Mouse (Mus musculus) liver, embryonic 12.5 days (tissue): ENCODE data around the gene Hus1. TPM values are rescaled to one million over a fixed set of nuclear protein-coding genes. Genes with fewer than 3 reads are reported as not detected.

Experiments used
- polyA plus RNA-seq: library from polyadenylated mRNA; unstranded; fragments of >200 nt; fragmentation: Nextera tagmentation; extraction: Ambion mirVana; gene quantifications from 2 replicates; pipeline ENCODE4 v1.2.1, GENCODE M21; 2016

Hus1 gene
- polyA plus RNA-seq, 1 experiment from 2014 or later = 12.8 TPM

Other genes starting within 250 kb of the Hus1 start
- 0.06 and 0.22 TPM in 2 replicates for gene Pkd1l1, start 37.9 kb downstream of the Hus1 start, polyA plus RNA-seq
- 0.17 and 0.23 TPM in 2 replicates for gene Gm11992, start 37.4 kb upstream of the Hus1 start, polyA plus RNA-seq
- gene Sun3, start 37.8 kb upstream of the Hus1 start, polyA plus RNA-seq = not detected in 2 replicates
- 2.2 and 3.0 TPM in 2 replicates for gene Upp1, start 106.9 kb upstream of the Hus1 start, polyA plus RNA-seq
- 0.01 and 0.04 TPM in 2 replicates for gene Abca13, start 180.8 kb upstream of the Hus1 start, polyA plus RNA-seq